Mouse (Mus musculus): ENCODE results near the gene Rhox7b. TPM values are rescaled to one million over a fixed set of nuclear protein-coding genes. Genes with fewer than 3 reads are reported as not detected.

The Rhox7b gene
- polyA plus RNA-seq (2017; shearing (Covaris generic)): not detected

GRCm38 (mm10) chrX:37897132-37897531 is at the start of gene Rhox7b:
Gene Rhox7b (minus strand): TSS chrX:37897232.

GRCm38 (mm10) chrX:37901670-37902069 is 4.6 kb upstream of the Rhox7b start, which contains the start of gene Rhox9:
Gene Rhox9 (minus strand): TSS chrX:37901770.

GRCm38 (mm10) chrX:37878844-37879243 is 18.2 kb downstream of the Rhox7b start, which contains the start of gene Rhox8:
Gene Rhox8 (minus strand): TSS chrX:37878944.

Other genes starting within 250 kb of the Rhox7b start
- gene Rhox4g, start 245.9 kb downstream of the Rhox7b start, polyA plus RNA-seq (2017; shearing (Covaris generic)): not detected
- not detected for gene Rhox3h, start 228.5 kb downstream of the Rhox7b start, polyA plus RNA-seq (2017; shearing (Covaris generic))
- not detected for gene Rhox2h, start 224.0 kb downstream of the Rhox7b start, polyA plus RNA-seq (2017; shearing (Covaris generic))
- gene Rhox5, start 92.4 kb downstream of the Rhox7b start, polyA plus RNA-seq (2017; shearing (Covaris generic)): not detected
- gene Rhox6, start 70.3 kb downstream of the Rhox7b start, polyA plus RNA-seq (2017; shearing (Covaris generic)): not detected
- gene Rhox7a, start 65.5 kb downstream of the Rhox7b start, polyA plus RNA-seq (2017; shearing (Covaris generic)): not detected
- gene Rhox8, start 18.3 kb downstream of the Rhox7b start, polyA plus RNA-seq (2017; shearing (Covaris generic)): not detected
- gene Rhox9, start 4.5 kb upstream of the Rhox7b start, polyA plus RNA-seq (2017; shearing (Covaris generic)): not detected
- not detected for gene Btg1-ps1, start 121.6 kb upstream of the Rhox7b start, polyA plus RNA-seq (2017; shearing (Covaris generic))
- gene Btg1-ps2, start 145.9 kb upstream of the Rhox7b start, polyA plus RNA-seq (2017; shearing (Covaris generic)): not detected
- not detected for gene Rhox10, start 169.2 kb upstream of the Rhox7b start, polyA plus RNA-seq (2017; shearing (Covaris generic))
- not detected for gene Rhox11, start 187.9 kb upstream of the Rhox7b start, polyA plus RNA-seq (2017; shearing (Covaris generic))
- gene Rhox12, start 213.7 kb upstream of the Rhox7b start, polyA plus RNA-seq (2017; shearing (Covaris generic)): not detected
- not detected for gene Rhox13, start 224.0 kb upstream of the Rhox7b start, polyA plus RNA-seq (2017; shearing (Covaris generic))